Mouse (Mus musculus) thymus, postnatal 4 days (tissue): ENCODE results near the gene Brdt.

Experiments
- DNase-seq: peaks from one replicate; pipeline ENCODE4 v3.0.0; 2021

Gene Brdt

GRCm38 (mm10) chr5:107421676-107422075, 90.7 kb downstream of the Brdt start:
- no peak for DNase-seq

GRCm38 (mm10) chr5:107431249-107431648, 100.3 kb downstream of the Brdt start, which contains the start of gene Lpcat2b:
Lpcat2b (plus strand) TSS chr5:107431549.
- no peak for DNase-seq

GRCm38 (mm10) chr5:107434001-107434400, 103.0 kb downstream of the Brdt start:
- no peak for DNase-seq

GRCm38 (mm10) chr5:107436185-107436584, 105.2 kb downstream of the Brdt start:
- no peak for DNase-seq
